Mouse (Mus musculus) monocyte, adult 5-6 weeks (primary cell): Measurements from ENCODE around the gene Hecw2. TPM values are rescaled to one million over a fixed set of nuclear protein-coding genes. Genes with fewer than 3 reads are reported as not detected.

Source experiments
- ATAC-seq: fragments of 153-309, 156-312 bp; replicated peaks from 2 replicates; pipeline ENCODE4 v1.8.0; 2017; ENCODE audit warnings: mild to moderate bottlenecking; ENCODE audit not compliant: low TSS enrichment, insufficient number of reproducible peaks, severe bottlenecking, poor library complexity, low FRiP score
- total RNA-seq: library from RNA; stranded (forward); fragments of 200-1000, 200-491, 200-594 nt; gene quantifications from 3 replicates; pipeline ENCODE4 v1.2.3, GENCODE M21; 2017

Hecw2 gene
- total RNA-seq, 1 experiment from 2014 or later: not detected

- peak; percentile 68 for ATAC-seq
Observed at GRCm38 (mm10) chr1:53818072-53818862, 376.7 kb downstream of the Hecw2 start.

- peak; percentile 73 for ATAC-seq
Observed at GRCm38 (mm10) chr1:53816353-53816752, 378.6 kb downstream of the Hecw2 start.

GRCm38 (mm10) chr1:53814077-53814705 is 380.8 kb downstream of the Hecw2 start:
- no peak for ATAC-seq

GRCm38 (mm10) chr1:53811919-53812318 is 383.0 kb downstream of the Hecw2 start:
- no peak for ATAC-seq

- ATAC-seq: no peak
Observed at GRCm38 (mm10) chr1:53808229-53808628, 386.7 kb downstream of the Hecw2 start.

- no peak for ATAC-seq
Observed at GRCm38 (mm10) chr1:53797811-53798210, 397.2 kb downstream of the Hecw2 start.

GRCm38 (mm10) chr1:53797074-53797473 is 397.9 kb downstream of the Hecw2 start:
- ATAC-seq: no peak

- ATAC-seq: no peak
Observed at GRCm38 (mm10) chr1:53796271-53796670, 398.7 kb downstream of the Hecw2 start.

- ATAC-seq: no peak
Observed at GRCm38 (mm10) chr1:53795591-53795990, 399.4 kb downstream of the Hecw2 start.

GRCm38 (mm10) chr1:53795081-53795480 is 399.9 kb downstream of the Hecw2 start:
- ATAC-seq: no peak

- no peak for ATAC-seq
Observed at GRCm38 (mm10) chr1:53794279-53794678, 400.7 kb downstream of the Hecw2 start.

- peak; percentile 92 for ATAC-seq
Observed at GRCm38 (mm10) chr1:53791343-53791742, 403.6 kb downstream of the Hecw2 start.

GRCm38 (mm10) chr1:53784721-53785418 is 410.1 kb downstream of the Hecw2 start, which contains the start of gene Stk17b:
Stk17b (minus strand) TSS chr1:53785224.
- peak; percentile 94 for ATAC-seq

- ATAC-seq: peak; percentile 28
Observed at GRCm38 (mm10) chr1:53784291-53784720, 410.7 kb downstream of the Hecw2 start.

- ATAC-seq: no peak
Observed at GRCm38 (mm10) chr1:53782956-53783355, 412.0 kb downstream of the Hecw2 start.

GRCm38 (mm10) chr1:53782079-53782478 is 412.9 kb downstream of the Hecw2 start:
- no peak for ATAC-seq

- ATAC-seq: no peak
Observed at GRCm38 (mm10) chr1:53781311-53781710, 413.7 kb downstream of the Hecw2 start.

GRCm38 (mm10) chr1:53776176-53776905 is 418.6 kb downstream of the Hecw2 start:
- no peak for ATAC-seq

GRCm38 (mm10) chr1:53775545-53775944 is 419.4 kb downstream of the Hecw2 start:
- ATAC-seq: no peak
